Mouse (Mus musculus) mouse trophoblast stem cell (cell line): Measurements from ENCODE around the gene Haus8.
"Not testable (repeated sequence)": the region's sequence is repeated elsewhere in the genome, so short reads cannot be mapped to it uniquely, and the experiment has no call there.

Experiments
- in situ Hi-C, 2 experiments: fragments of 300-500 bp; cut with MseI, MboI; formaldehyde crosslinking; loops; 2 replicates in 1 of 2; 3 replicates in 1 of 2; pipeline ENCODE4 v1.15.1; 2025

Haus8 gene

DNA sequence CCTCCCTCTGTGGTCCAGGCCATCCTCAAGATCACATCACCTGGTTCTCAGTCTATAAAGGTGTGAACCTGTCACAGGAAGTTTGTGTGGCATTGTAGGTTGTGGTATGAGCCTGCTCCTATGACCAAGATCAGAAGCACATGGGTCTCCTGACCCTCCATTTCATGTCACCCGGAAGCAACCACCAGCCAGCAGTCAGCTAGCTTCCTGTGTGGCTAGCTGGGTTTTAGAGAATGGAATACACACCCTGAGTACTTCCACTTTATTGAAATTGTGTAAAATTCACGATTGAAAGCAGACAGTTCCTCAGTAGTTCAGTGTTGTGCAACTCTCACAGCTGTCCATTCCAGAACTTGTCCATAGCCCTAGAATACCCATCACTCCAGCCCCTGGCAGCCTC, 13.5 kb upstream of the Haus8 start:
- in situ Hi-C loops, result not testable (repeated sequence)

GRCm38 (mm10) chr8:71282621-71283020, 9.9 kb upstream of the Haus8 start:
- in situ Hi-C loops, result no loop called here

DNA sequence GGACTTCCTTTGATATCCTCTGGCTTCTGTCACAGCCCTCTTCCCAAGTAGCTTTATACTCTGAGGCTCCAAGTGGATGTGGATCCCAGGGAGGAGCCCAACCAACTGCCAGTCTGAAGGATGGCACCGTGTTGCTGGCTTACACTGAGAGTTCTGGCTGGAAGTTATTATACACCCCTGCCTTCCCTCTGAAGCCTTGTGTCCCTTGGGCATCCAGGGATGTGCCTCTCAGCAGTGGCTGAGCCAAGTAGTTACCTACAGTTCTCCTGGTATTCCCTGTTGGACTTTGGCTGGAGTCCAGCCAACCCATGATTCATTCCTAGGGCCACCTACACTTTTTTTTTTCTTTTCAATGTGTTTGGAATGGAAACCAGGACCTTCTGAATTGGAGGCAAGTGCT, 9.0 kb upstream of the Haus8 start:
- in situ Hi-C loops, result not testable (repeated sequence)

DNA sequence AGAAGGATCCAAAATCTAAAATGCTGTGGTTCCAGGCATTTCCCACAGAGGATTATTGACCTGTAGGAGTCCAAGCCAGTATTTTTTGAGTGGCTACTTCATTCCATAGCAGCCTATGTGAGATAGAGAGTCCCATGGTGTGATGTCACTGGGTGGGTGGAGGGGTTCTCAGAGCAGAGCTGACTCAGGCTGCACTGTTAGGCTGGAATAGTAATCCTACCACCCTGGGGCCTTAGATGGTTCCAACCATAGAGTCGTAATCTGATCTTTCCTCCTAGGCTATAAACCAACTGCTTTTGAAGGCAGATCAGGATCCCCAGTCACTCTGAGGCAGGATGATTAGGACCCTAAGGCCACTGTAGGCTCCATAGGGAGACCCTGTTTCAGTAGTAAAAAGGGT, 6.7 kb upstream of the Haus8 start:
- in situ Hi-C loops, result not testable (repeated sequence)

DNA sequence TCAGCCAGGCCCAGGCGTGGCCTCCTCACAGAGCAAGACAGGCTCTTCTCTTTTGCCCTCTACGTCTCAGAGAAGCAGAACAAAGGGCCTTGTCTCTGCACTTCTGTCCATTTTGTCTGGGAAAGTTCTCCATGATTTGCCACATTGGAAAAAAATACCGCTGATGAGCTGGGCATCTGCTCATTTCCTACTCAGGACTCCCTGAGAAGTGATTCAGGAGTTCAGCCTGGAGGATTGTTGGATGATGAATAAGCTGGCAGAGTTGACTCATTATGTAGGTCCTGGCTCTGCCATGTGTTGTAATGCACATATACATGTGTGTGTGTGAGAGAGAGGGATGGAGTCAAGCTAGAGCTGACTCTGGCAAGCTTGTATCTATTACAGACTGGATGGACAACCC, 3.4 kb upstream of the Haus8 start:
- in situ Hi-C loops, result no loop called here

DNA sequence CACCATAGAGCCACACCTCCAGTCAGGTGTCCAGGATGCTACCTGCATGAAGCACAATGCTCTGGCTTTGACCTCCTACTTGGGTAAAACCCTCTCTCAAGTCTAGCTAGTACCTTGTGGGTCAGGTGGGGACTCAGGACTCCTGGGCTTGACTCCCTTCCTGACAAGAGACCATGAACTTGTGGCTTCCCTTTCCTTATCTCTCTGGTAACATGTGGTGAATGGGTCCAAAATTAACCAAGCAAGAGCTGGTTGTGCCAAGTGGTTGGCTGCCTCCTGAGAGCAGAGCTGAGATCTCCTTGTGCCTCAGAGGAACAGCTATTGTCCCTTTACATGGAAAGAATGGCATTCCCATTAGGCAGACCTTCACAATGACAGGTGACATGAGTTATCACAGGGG, 1.7 kb upstream of the Haus8 start:
- in situ Hi-C loops, result no loop called here

DNA sequence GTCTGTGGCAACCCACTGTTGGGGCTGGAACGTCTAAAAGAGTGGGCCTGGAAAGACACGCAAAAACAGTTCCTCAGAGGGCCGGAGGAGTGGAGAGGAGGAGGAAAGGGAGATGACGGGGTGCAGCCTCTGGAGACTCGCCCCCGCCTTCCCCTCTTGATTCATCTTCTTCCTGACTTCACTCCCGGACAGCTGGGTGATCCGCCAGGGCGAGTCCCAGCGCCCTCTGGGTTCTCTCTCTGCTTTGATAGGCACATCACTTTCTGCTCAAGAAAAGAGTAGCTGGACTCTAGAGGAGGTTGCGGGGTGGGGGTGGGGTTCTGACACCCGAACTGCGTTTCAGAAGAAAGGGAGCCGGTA, 397 bp upstream of the Haus8 start:
- in situ Hi-C loops, result no loop called here

DNA sequence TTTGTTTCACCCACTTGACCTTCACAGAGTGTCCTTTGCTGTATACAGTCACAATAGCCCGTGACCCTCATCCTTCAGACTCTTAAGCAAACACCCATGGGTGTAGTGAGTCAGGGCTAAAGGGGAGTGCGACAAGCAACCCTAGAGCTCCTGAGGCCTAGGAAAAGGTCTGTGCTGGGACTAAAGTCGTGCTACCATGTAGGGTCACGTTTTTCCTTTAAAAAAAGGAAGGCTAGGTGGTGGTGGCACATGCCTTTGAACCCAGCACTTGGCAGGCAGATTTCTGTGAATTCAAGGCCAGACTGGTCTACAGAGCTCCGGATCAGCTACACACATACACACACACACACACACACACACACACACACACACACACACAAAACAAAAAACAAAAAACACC, 1.1 kb downstream of the Haus8 start:
- in situ Hi-C loops, result no loop called here

DNA sequence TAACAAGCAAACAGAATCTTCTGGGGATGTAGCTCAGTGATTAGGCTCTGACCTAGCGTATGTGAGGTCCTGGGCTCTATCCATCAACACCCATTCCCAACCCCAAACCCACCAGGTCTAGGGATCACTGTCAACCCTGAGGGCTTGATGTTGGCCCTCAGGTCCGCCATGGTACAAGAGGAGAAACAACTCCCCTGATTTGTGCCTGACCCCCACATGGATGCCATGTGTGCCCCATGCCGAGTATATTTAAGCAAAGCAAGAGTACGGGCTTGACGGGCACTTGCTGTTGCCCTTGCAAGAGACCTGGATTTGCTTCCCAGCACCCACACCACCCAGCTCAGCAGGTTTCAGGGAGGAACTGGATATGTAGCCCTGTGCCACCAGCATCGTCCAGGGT, 4.4 kb downstream of the Haus8 start:
- in situ Hi-C loops, result not testable (repeated sequence)

DNA sequence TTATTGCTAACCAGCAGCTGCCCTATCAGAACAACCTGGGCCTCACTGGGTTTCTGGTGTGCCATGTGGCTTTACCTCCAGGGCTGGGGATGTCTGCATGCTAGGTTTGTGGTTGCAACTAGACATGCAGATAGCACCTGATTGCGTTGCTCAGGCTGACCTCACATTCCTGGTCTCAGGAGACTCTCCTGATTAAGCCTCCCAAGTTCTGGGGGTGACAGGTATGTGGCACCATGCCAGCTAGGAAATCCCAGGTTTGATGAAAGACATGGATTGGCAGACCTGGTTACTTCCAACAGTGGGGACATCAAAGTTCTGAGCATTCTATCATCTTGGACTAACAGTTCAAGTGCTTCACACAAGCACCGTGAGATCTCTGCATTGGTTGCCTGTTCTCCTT, 5.0 kb downstream of the Haus8 start:
- in situ Hi-C loops, result no loop called here

DNA sequence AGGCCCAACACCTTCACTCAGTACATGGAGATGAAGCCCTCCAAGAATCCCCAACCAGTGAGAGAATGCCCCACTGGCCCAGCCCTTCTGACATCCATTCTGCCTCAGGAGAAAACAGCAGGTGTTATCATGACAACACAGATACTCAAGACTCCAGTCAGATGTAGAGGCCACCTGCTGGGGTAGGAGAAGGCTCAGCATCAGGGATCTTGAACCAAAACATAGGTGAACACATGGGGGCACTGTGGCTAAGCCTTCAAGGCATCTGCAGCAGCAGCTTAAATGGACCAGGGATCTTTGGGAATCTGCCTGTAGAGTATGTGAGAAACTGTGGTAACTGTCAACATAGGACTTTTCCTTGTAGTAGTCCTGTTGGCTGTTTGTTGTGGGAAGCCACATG, 11.5 kb downstream of the Haus8 start:
- in situ Hi-C loops, result no loop called here

- in situ Hi-C loops, result no loop called here
Observed at GRCm38 (mm10) chr8:71256545-71257232, 16.0 kb downstream of the Haus8 start.

DNA sequence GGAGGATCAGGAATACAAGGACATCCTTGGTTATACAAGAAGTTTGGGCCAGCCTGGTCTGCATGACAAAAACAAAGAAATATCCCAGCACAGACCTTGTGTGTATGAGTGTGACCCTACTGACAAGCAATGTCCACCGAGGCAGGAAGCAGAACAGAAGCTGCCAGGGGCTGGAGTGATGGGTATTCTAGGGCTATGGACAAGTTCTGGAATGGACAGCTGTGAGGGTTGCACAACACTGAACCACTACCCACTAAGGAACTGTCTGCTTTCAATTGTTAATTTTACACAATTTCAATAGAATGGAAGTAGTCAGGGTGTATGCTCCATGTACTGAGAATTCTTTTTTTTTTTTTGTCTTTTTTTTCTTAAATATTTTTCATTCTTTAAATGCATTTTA, 24.5 kb downstream of the Haus8 start:
- in situ Hi-C loops, result no loop called here

DNA sequence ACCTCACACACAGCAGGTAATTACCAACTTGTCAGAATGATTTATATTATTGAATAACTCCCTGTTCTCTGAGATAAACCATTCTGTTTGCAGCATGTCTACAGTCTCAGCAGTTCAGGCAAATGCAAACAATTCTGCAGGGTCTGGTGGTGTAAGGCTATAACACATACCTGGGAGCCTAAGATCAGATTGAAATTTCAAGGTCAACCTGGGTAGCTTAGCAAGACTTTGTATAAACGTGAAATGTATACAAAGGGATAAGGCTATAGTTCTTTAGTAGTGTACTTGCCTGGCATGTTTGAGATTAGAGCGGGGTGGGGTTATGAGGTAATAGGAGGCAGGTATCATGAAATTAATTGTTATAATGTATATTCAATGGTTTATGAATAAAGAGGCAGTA, 30.0 kb downstream of the Haus8 start:
- in situ Hi-C loops, result no loop called here

DNA sequence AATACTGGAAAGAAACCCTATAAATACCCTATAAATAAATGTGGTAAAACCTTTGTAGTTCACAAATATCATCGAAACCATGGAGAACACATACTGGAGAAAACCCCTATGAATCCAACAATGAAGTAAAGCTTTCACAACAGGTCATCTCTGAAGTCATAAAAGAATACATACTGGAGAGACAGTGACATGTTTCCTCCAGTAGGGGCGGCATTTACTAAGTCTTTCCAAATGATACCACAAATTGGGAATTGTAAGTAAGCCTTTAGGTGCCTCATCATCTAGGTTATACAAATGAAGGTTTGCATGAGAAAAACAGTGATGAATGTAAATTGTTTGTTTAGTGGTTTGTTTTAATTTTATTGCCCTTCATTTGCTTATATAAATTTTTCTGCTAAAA, 48.2 kb downstream of the Haus8 start:
- in situ Hi-C loops, result no loop called here

DNA sequence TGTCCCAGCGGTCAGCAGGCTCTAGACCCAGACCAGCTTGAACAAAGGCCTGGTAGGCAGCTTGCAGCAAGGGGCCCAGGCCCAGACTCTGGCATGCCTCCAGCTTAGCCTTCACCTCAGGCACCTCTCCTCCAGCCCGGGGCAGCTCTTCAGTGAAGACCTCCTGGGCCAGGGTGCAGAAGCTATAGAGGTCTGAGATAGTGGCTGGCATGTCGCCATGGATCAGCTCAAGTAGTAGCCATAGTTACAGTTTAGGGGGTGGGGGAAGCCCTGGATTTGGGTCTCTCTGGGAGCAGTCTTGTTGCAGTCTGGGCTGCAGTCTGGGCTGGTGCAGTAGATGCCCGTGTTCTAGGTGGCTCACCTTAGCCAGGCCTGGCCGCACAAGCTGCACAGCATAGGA, 58.5 kb downstream of the Haus8 start:
- in situ Hi-C loops, result not testable (repeated sequence)

GRCm38 (mm10) chr8:71205541-71205967, 67.2 kb downstream of the Haus8 start:
- in situ Hi-C loops, result not testable (repeated sequence)
